11 mouse cellular contexts compared by ENCODE assay signal in the genomic region with DNA sequence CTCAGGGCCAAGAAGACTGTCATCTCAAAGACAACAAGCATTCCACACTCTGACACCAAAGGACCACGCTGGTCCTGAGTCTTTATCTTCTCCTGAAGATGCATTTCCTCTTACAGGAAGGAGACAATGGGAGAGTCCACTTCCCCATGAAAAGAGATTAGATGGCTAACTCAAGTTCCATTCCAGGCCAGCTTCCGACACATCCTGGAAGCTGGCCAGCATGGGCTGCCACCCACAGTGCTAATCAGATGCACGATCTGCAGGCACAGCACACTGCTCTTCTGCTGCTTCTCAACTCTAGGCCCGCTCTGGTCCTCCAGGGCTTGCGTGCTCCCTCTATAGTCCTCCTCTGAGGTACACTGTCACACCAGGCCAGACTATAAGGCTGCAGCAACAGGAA. TPM values are rescaled to one million over a fixed set of nuclear protein-coding genes. Genes with fewer than 3 reads are reported as not detected.
DNase-seq lines count a peak whose midpoint lies in the region; ATAC-seq lines count a peak whose summit lies in the region.
"Had no signal": no experiment of that assay in that cellular context is flagged by ENCODE, and none has a peak within 500 bp of the region (broad histone marks: within the 10 kb centered on the region; RNA-seq: fewer than 3 reads in every experiment).

No protein-coding gene starts in this region.

- WGBS in kidney, embryonic 14.5 days = 65% methylated on average over 5 of the region's 5 CpGs

- H3K27me3 ChIP-seq in kidney, embryonic 14.5 days (ENCODE audit: control insufficient read depth, insufficient read depth, low read length) = no peaks in the 10 kb centered on the region
- H3K27me3 ChIP-seq: neural tube, embryonic 13.5 days had no signal

- no peak for ATAC-seq in kidney, embryonic 14.5 days (ENCODE audit: low FRiP score, low TSS enrichment)

- H3K27ac ChIP-seq in kidney, embryonic 14.5 days (ENCODE audit: low read depth, low read length) = no peak overlapping the region
- H3K27ac ChIP-seq: neural tube, embryonic 13.5 days had no signal

- no peak overlapping the region for H3K4me2 ChIP-seq in kidney, embryonic 14.5 days (replicated peaks; ENCODE audit: low read depth, low read length)
- H3K4me2 ChIP-seq: neural tube, embryonic 13.5 days had no signal

- no peaks in the 10 kb centered on the region for H3K9me3 ChIP-seq in kidney, embryonic 14.5 days (ENCODE audit: control insufficient read depth, low read length)
- H3K9me3 ChIP-seq: neural tube, embryonic 13.5 days had no signal

- no peaks in the 10 kb centered on the region for H3K36me3 ChIP-seq in kidney, embryonic 14.5 days (ENCODE audit: control insufficient read depth, insufficient read depth, low read length)
- H3K36me3 ChIP-seq: neural tube, embryonic 13.5 days had no signal

- no peak overlapping the region for H3K9ac ChIP-seq in kidney, embryonic 14.5 days (ENCODE audit: low read depth, low read length)
- H3K9ac ChIP-seq: neural tube, embryonic 13.5 days had no signal

- H3K4me1 ChIP-seq in kidney, embryonic 14.5 days (ENCODE audit: control insufficient read depth, insufficient read depth, low read length) = no peaks in the 10 kb centered on the region
- H3K4me1 ChIP-seq: neural tube, embryonic 13.5 days had no signal

- DNase-seq in adrenal gland, adult 2 months = peak; percentile 33
- DNase-seq in adrenal gland, adult 8-10 months = no peak
- peak; percentile 29 for DNase-seq in kidney, adult 11 months
- DNase-seq in kidney, adult 8-10 months = peak; percentile 23 to 28
- peak; percentile 38 to 75 for DNase-seq in lung, postnatal 4 days
- no peak for DNase-seq in spleen, postnatal 36 days (ENCODE audit: low spot score in 2 of 2)
- no peak for DNase-seq in left cerebral cortex, postnatal 14 days (ENCODE audit: low spot score in 2 of 2)
- DNase-seq: cerebellum, adult 11 months had no signal

- no peak overlapping the region for H3K4me3 ChIP-seq in kidney, embryonic 14.5 days (ENCODE audit: low read length)
- H3K4me3 ChIP-seq: neural tube, embryonic 13.5 days had no signal

- intact Hi-C loops in left cerebral cortex, postnatal 14 days (cut with DNase I) = no loop called here

RNA-seq across cellular contexts. Expression of a gene that starts 40.8 kb away (rescaled TPM):
- 10 to 100 TPM in 1 of 2 experiments, 1 to 10 TPM in 1; 4.7 to 30.0 TPM for total RNA-seq in adrenal gland, adult 2 months (2021)
- polyA plus RNA-seq in adrenal gland, adult 2 months (2012; rRNA removed) = 1.9 and 2.5 TPM in 2 replicates
- 10 to 100 TPM in 2 of 4 experiments, 1 to 10 TPM in 2; 6.5 to 16.6 (median 9.9) TPM for total RNA-seq in adrenal gland, adult 8-10 months (2022)
- polyA plus RNA-seq in kidney, embryonic 14.5 days (2014; fragmentation: Nextera tagmentation; extraction: Ambion mirVana) = 7.2 and 9.1 TPM in 2 replicates
- 10 to 100 TPM; 11.0 to 13.4 TPM for total RNA-seq in left cerebral cortex, postnatal 14 days (2021)
- total RNA-seq: hematopoietic stem cell, adult 5-6 weeks had no signal

Comparison
In these comparisons a context has a peak if more than half of its experiments do, and no peak if none do; other contexts are left out.
1. DNase-seq: peak in adrenal gland, adult 2 months (single experiment), kidney, adult 11 months (single experiment), kidney, adult 8-10 months (2 of 2) and lung, postnatal 4 days (2 of 2); none in adrenal gland, adult 8-10 months (single experiment), spleen, postnatal 36 days (0 of 2) and left cerebral cortex, postnatal 14 days (0 of 2).